Mouse (Mus musculus) neural tube, embryonic 14.5 days (tissue): ENCODE measurements around the gene Ccdc6. TPM values are rescaled to one million over a fixed set of nuclear protein-coding genes. Genes with fewer than 3 reads are reported as not detected.

ENCODE experiments used
- ATAC-seq: fragments of 200-750 bp; cut with Nextera tagmentation; 2 replicates; pipeline ENCODE4 v1.8.0; 2017; ENCODE audit warnings: low read depth, mild to moderate bottlenecking, moderate TSS enrichment, moderate library complexity
- H3K27ac ChIP-seq: fragments of 300-500 bp; sonication (generic); 2 replicates; pipeline ENCODE4 v1.5.1; 2014; ENCODE audit warnings: low read depth, mild to moderate bottlenecking, control low read depth, low read length, moderate library complexity, mixed read lengths
- H3K27me3 ChIP-seq: fragments of 300-500 bp; sonication (generic); 2 replicates; pipeline ENCODE4 v1.6.1; 2014; ENCODE audit warnings: low read length; ENCODE audit not compliant: control insufficient read depth, insufficient read depth
- H3K36me3 ChIP-seq: fragments of 300-500 bp; sonication (generic); 2 replicates; pipeline ENCODE4 v1.6.1; 2014; ENCODE audit warnings: low read length, mixed read lengths; ENCODE audit not compliant: control insufficient read depth, insufficient read depth
- H3K4me1 ChIP-seq: fragments of 300-500 bp; sonication (generic); 2 replicates; pipeline ENCODE4 v1.6.1; 2014; ENCODE audit warnings: low read length; ENCODE audit not compliant: control insufficient read depth, insufficient read depth
- H3K4me2 ChIP-seq: fragments of 300-500 bp; sonication (generic); 2 replicates; pipeline ENCODE4 v1.6.1; 2014; ENCODE audit warnings: mild to moderate bottlenecking, low read depth, low read length, control low read depth
- H3K4me3 ChIP-seq: fragments of 300-500 bp; sonication (generic); 2 replicates; pipeline ENCODE4 v1.5.1; 2014; ENCODE audit warnings: low read depth, low read length, control low read depth, mixed read lengths
- H3K9ac ChIP-seq: fragments of 300-500 bp; sonication (generic); replicated peaks from 2 replicates; pipeline ENCODE4 v1.6.1; 2014; ENCODE audit warnings: low read depth, mild to moderate bottlenecking, control low read depth, low read length, mixed read lengths
- H3K9me3 ChIP-seq: fragments of 300-500 bp; sonication (generic); 2 replicates; pipeline ENCODE4 v1.6.1; 2016; ENCODE audit warnings: low read length; ENCODE audit not compliant: control insufficient read depth
- WGBS: fragments of 180-500 bp; shearing (Covaris S2); extraction: QIAGEN DNeasy Blood & Tissue Kit; methylation state at CpG from one replicate; pipeline ENCODE4 v1.1.7; 2014; 5-methylcytosine and 5-hydroxymethylcytosine counted together
- polyA plus RNA-seq: library from polyadenylated mRNA; unstranded; fragments of >200 nt; fragmentation: Nextera tagmentation; extraction: Ambion mirVana; gene quantifications from 2 replicates; pipeline ENCODE4 v1.2.1, GENCODE M21; 2014

Ccdc6 gene
- polyA plus RNA-seq, 1 experiment from 2014 or later = 43.6 TPM

GRCm38 (mm10) chr10:70180727-70181126 is 83.8 kb downstream of the Ccdc6 start:
- no peak overlapping the region for H3K27ac ChIP-seq
- no peak overlapping the region for H3K4me2 ChIP-seq
- ATAC-seq = no peak
- 94% methylated on average over 9 of the region's 9 CpGs for WGBS
- peaks cover 4% of the 10 kb centered on the region; the same call in 1 of the 2 replicates for H3K36me3 ChIP-seq
- H3K27me3 ChIP-seq = no peaks in the 10 kb centered on the region
- H3K9me3 ChIP-seq = no peaks in the 10 kb centered on the region
- H3K4me1 ChIP-seq = peaks cover 2% of the 10 kb centered on the region; the same call in 1 of the 2 replicates
- no peak overlapping the region for H3K9ac ChIP-seq
- H3K4me3 ChIP-seq = no peak overlapping the region

GRCm38 (mm10) chr10:70181279-70181972 is 84.5 kb downstream of the Ccdc6 start:
- Histone ChIP-seq H3K27me3 (no peaks in the 10 kb centered on the region), H3K4me2 (no peak overlapping the region), H3K27ac (no peak overlapping the region), H3K36me3 (peaks cover 4% of the 10 kb centered on the region; the same call in 1 of the 2 replicates), H3K9me3 (no peaks in the 10 kb centered on the region), H3K9ac (no peak overlapping the region), H3K4me1 (peaks cover 2% of the 10 kb centered on the region; the same call in 1 of the 2 replicates), H3K4me3 (no peak overlapping the region)
- WGBS = 85% methylated on average over 11 of the region's 11 CpGs
- ATAC-seq = no peak

- H3K9me3 ChIP-seq = no peaks in the 10 kb centered on the region
- no peak overlapping the region; the same call in 1 of the 2 replicates for H3K27ac ChIP-seq
- H3K27me3 ChIP-seq = no peaks in the 10 kb centered on the region
- peaks cover 2% of the 10 kb centered on the region; the same call in 1 of the 2 replicates for H3K4me1 ChIP-seq
- no peak overlapping the region for H3K9ac ChIP-seq
- H3K4me2 ChIP-seq = no peak overlapping the region
- no peak overlapping the region for H3K4me3 ChIP-seq
- WGBS = 63% methylated on average over 15 of the region's 15 CpGs
- ATAC-seq = no peak; the same call in 1 of the 2 replicates
- peaks cover 3% of the 10 kb centered on the region for H3K36me3 ChIP-seq
Observed at GRCm38 (mm10) chr10:70183210-70184080, 86.5 kb downstream of the Ccdc6 start.

DNA sequence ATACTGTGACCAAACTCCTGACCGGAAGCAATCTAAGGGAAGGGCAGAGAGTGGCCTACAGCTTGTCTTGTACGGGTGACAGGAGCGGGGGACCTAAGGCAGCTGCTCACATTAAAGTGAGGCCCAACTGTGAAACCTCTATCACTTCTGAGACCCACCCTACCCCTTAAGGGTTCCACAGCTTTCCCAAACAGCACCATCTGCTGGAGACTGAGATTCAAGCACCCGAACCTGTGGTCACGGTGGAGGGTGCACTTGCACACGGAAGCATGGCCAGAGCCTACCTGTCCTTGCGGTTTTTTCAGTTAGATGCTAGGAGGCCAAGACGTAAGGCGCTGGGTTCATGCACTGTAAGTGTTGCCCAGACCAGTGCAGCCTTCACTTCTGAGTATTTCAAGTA is 89.2 kb downstream of the Ccdc6 start:
- ATAC-seq = 0 out of 2 replicates have a peak, but pooled peaks have one; percentile 24
- no peak overlapping the region for H3K4me2 ChIP-seq
- no peak overlapping the region for H3K27ac ChIP-seq
- peaks cover 14% of the 10 kb centered on the region for H3K36me3 ChIP-seq
- H3K4me3 ChIP-seq = no peak overlapping the region
- no peaks in the 10 kb centered on the region for H3K27me3 ChIP-seq
- no peaks in the 10 kb centered on the region for H3K9me3 ChIP-seq
- peaks cover 2% of the 10 kb centered on the region; the same call in 1 of the 2 replicates for H3K4me1 ChIP-seq
- 79% methylated on average over 9 of the region's 9 CpGs for whole genome bisulfite sequencing
- H3K9ac ChIP-seq = no peak overlapping the region

DNA sequence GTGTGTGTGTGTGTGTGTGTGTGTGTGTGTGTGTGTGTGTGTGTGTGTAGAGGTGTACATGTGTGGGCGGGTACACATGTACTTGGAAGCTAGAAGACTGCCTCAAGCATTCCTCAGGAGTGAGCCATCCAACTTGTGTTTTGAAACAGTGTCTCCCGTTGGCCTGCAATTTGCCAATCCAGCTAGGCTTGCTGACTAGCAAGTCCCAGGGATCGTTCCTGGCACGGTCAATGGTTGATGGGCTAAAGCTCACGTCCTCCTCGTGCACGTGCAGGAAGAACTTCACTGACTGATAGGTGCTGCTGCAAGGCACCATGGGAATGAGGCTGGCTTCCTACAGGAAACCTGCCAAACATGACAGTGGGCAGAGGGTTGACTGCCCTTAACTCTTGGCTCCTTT is 89.7 kb downstream of the Ccdc6 start:
- H3K4me2 ChIP-seq = no peak overlapping the region
- 95% methylated on average over 7 of the region's 7 CpGs for WGBS
- no peaks in the 10 kb centered on the region for H3K27me3 ChIP-seq
- no peak overlapping the region for H3K4me3 ChIP-seq
- peaks cover 2% of the 10 kb centered on the region; the same call in 1 of the 2 replicates for H3K4me1 ChIP-seq
- H3K36me3 ChIP-seq = peaks cover 14% of the 10 kb centered on the region
- no peaks in the 10 kb centered on the region for H3K9me3 ChIP-seq
- no peak overlapping the region for H3K9ac ChIP-seq
- no peak overlapping the region for H3K27ac ChIP-seq
- no peak for ATAC-seq

- WGBS = 88% methylated on average over 13 of the region's 13 CpGs
- Histone ChIP-seq H3K36me3 (peaks cover 16% of the 10 kb centered on the region), H3K4me2 (no peak overlapping the region), H3K9me3 (no peaks in the 10 kb centered on the region), H3K4me3 (no peak overlapping the region), H3K27me3 (no peaks in the 10 kb centered on the region), H3K9ac (no peak overlapping the region), H3K4me1 (no peaks in the 10 kb centered on the region), H3K27ac (no peak overlapping the region)
- ATAC-seq = no peak
Observed at GRCm38 (mm10) chr10:70189864-70190263, 92.9 kb downstream of the Ccdc6 start.

DNA sequence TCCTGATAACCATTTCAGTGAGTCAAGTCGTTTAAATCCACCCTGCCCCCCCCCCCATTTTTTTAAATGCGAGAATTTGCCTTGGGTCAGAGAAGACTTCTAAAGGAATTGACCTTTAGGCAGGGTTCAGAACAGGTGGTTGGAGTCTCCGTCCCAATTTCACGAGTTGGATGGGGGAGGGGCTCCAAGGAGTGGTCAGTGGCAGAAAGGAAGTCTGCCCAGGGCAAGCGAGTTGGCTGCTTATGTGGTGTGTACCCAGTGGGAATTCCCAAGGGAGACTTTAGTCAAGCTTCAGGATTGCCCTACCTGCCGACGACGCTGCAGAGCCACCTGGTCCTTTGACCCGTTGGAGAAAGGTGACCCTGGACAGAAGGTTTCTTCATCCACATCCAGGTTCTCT is 97.4 kb downstream of the Ccdc6 start:
- Histone ChIP-seq H3K9me3 (no peaks in the 10 kb centered on the region), H3K4me2 (no peak overlapping the region), H3K36me3 (peaks cover 9% of the 10 kb centered on the region; the same call in 1 of the 2 replicates), H3K9ac (no peak overlapping the region), H3K4me1 (no peaks in the 10 kb centered on the region), H3K4me3 (no peak overlapping the region), H3K27me3 (no peaks in the 10 kb centered on the region), H3K27ac (no peak overlapping the region)
- 72% methylated on average over 9 of the region's 9 CpGs for WGBS
- ATAC-seq = no peak

DNA sequence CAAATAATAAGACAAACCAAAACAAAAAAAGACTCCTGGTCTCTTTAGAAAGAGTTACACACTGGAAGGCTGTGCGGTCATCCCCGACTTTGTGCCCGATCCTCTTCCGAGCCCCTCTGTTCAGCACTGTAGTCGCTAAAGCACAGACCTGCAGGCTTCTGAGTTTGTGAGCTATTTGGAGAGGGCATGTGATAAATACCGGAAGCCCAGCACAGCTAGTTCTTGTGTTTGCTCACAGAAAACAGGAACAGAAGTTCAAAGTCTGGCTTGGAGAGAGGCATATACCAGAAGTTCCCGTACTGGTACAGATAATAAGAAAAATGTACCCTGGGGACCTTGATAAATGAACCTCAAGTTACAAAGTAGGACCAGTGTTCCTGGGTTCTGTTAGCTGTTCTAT is 98.4 kb downstream of the Ccdc6 start:
- H3K27ac ChIP-seq = no peak overlapping the region
- H3K4me3 ChIP-seq = no peak overlapping the region
- H3K9ac ChIP-seq = no peak overlapping the region
- H3K4me2 ChIP-seq = no peak overlapping the region
- 86% methylated on average over 7 of the region's 7 CpGs for WGBS
- H3K4me1 ChIP-seq = no peaks in the 10 kb centered on the region; the same call in 1 of the 2 replicates
- H3K9me3 ChIP-seq = no peaks in the 10 kb centered on the region
- no peaks in the 10 kb centered on the region for H3K27me3 ChIP-seq
- ATAC-seq = no peak
- H3K36me3 ChIP-seq = peaks cover 4% of the 10 kb centered on the region; the same call in 1 of the 2 replicates

- H3K27me3 ChIP-seq = no peaks in the 10 kb centered on the region
- no peak overlapping the region for H3K4me3 ChIP-seq
- H3K9me3 ChIP-seq = no peaks in the 10 kb centered on the region
- 0 out of 2 replicates have a peak, but pooled peaks cover 3% of the 10 kb centered on the region for H3K36me3 ChIP-seq
- H3K4me1 ChIP-seq = peaks cover 3% of the 10 kb centered on the region; the same call in 1 of the 2 replicates
- H3K9ac ChIP-seq = no peak overlapping the region
- H3K27ac ChIP-seq = no peak overlapping the region
- ATAC-seq = 0 out of 2 replicates have a peak, but pooled peaks have one; percentile 56
- H3K4me2 ChIP-seq = no peak overlapping the region
- 55% methylated on average over 7 of the region's 7 CpGs for WGBS
Observed at GRCm38 (mm10) chr10:70195786-70196185, 98.9 kb downstream of the Ccdc6 start.
